Mouse (Mus musculus): ENCODE measurements around the gene Apcs. TPM values are rescaled to one million over a fixed set of nuclear protein-coding genes. Genes with fewer than 3 reads are reported as not detected.

Apcs gene
- polyA plus RNA-seq (2012; rRNA removed): not detected in 2 replicates

DNA sequence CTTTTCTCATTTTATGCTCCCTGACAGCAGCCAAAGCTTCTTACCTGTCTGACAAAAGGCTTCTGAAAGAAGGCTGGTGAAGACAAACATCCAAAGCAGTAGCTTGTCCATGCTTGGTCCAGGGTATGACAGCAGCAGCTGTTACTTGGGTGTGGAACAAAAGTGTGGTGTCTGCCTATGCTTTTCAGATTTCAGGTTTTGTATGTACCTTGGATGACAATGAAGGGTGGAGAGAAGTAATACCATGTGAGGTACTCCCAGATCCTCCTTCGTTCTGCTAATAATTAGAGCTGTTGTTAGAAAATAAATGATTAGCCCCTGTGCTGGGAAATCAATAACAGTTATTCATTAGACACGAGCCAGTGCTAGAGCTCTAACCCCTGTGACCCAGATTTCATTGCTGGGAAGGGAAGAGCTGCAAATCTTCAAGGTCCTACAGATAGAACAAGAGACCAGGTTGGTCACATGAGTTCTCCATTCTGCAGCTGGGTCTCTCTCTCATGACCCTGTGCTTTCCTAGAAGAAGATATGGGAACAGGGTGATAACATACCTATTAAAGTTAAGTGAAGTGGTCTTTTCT is at the start of gene Apcs:
Apcs (minus strand) TSS at position 265 of the 581 bp plus-strand sequence.

Other genes starting within 250 kb of the Apcs start
- gene Crp, start 197.0 kb downstream of the Apcs start, polyA plus RNA-seq (2012; rRNA removed): not detected in 2 replicates
- gene Olfr16, start 55.4 kb upstream of the Apcs start, polyA plus RNA-seq (2012; rRNA removed): not detected in 2 replicates
- not detected in 2 replicates for gene Olfr1408, start 242.3 kb upstream of the Apcs start, polyA plus RNA-seq (2012; rRNA removed)

All from colon, adult 2 months (tissue).